Comparison of ENCODE assay signal across 9 mouse cellular contexts in genomic region chr1:134381795-134382625, GRCm38 (mm10). TPM values are rescaled to one million over a fixed set of nuclear protein-coding genes. Genes with fewer than 3 reads are reported as not detected.
DNase-seq lines count a peak whose midpoint lies in the region; ATAC-seq lines count a peak whose summit lies in the region.
"Had no signal": no experiment of that assay in that cellular context is flagged by ENCODE, and none has a peak within 500 bp of the region (broad histone marks: within the 10 kb centered on the region; RNA-seq: fewer than 3 reads in every experiment).

No protein-coding gene starts in this region.

- H3K27ac ChIP-seq in forebrain, embryonic 15.5 days (replicated peaks), result no peak overlapping the region
- peak overlapping the region; percentile 11 for H3K27ac ChIP-seq in intestine, embryonic 16.5 days (ENCODE audit: low read length)

- H3K9me3 ChIP-seq in forebrain, embryonic 15.5 days, result no peaks in the 10 kb centered on the region
- H3K9me3 ChIP-seq in intestine, embryonic 16.5 days (ENCODE audit: control insufficient read depth, low read length), result no peaks in the 10 kb centered on the region

- peak overlapping the region; percentile 25 for H3K4me2 ChIP-seq in forebrain, embryonic 15.5 days (replicated peaks)
- peak overlapping the region; percentile 48 for H3K4me2 ChIP-seq in intestine, embryonic 16.5 days (ENCODE audit: low read depth, low read length)

- no peak overlapping the region for H3K9ac ChIP-seq in forebrain, embryonic 15.5 days (replicated peaks)
- peak overlapping the region; percentile 46 for H3K9ac ChIP-seq in intestine, embryonic 16.5 days (ENCODE audit: low read depth, low read length)

- 14% methylated on average over 19 of the region's 19 CpGs for WGBS in forebrain, embryonic 15.5 days
- 3% methylated on average over 19 of the region's 19 CpGs for WGBS in intestine, embryonic 16.5 days

- DNase-seq in right cerebral cortex, adult 18-20 months, result peak; percentile 34
- DNase-seq in right cerebral cortex, postnatal 4 days, result no peak
- DNase-seq in c-Kit-positive CD71-positive TER-119-positive erythroid progenitor cells, embryonic 14.5 days (ENCODE audit: low spot score), result no peak
- no peak for DNase-seq in spleen, postnatal 36 days (ENCODE audit: low spot score in 2 of 2)
- DNase-seq in thymus, postnatal 0 days (ENCODE audit: low spot score), result no peak

- H3K4me1 ChIP-seq in forebrain, embryonic 15.5 days, result no peaks in the 10 kb centered on the region
- 0 out of 2 replicates have a peak, but pooled peaks cover 6% of the 10 kb centered on the region for H3K4me1 ChIP-seq in intestine, embryonic 16.5 days (ENCODE audit: control insufficient read depth, insufficient read depth, low read length)

- ATAC-seq in forebrain, embryonic 15.5 days (replicated peaks), result no peak
- ATAC-seq in intestine, embryonic 16.5 days, result 0 out of 2 replicates have a peak, but pooled peaks have one; percentile 21
- ATAC-seq in megakaryocyte-erythroid progenitor cell, adult 5-6 weeks (replicated peaks; ENCODE audit: low FRiP score, low TSS enrichment, poor library complexity, severe bottlenecking), result peak; percentile 61; the same call in 1 of the 2 replicates

- H3K27me3 ChIP-seq in forebrain, embryonic 15.5 days, result no peaks in the 10 kb centered on the region
- H3K27me3 ChIP-seq in intestine, embryonic 16.5 days (replicated peaks; ENCODE audit: control insufficient read depth, insufficient read depth, low read length), result no peaks in the 10 kb centered on the region

- H3K36me3 ChIP-seq in forebrain, embryonic 15.5 days, result no peaks in the 10 kb centered on the region
- H3K36me3 ChIP-seq in intestine, embryonic 16.5 days (ENCODE audit: control insufficient read depth, insufficient read depth, low read length), result no peaks in the 10 kb centered on the region

- H3K4me3 ChIP-seq in forebrain, embryonic 15.5 days, result peak overlapping the region; percentile 20
- H3K4me3 ChIP-seq in intestine, embryonic 16.5 days (ENCODE audit: low read length), result peak overlapping the region; percentile 30

RNA-seq across cellular contexts. Expression of gene 4933406M09Rik, which starts 3.7 kb away (rescaled TPM):
- not detected in 2 replicates for polyA plus RNA-seq in forebrain, embryonic 15.5 days (2015; fragmentation: Nextera tagmentation; extraction: Ambion mirVana)
- 0.07 TPM in 1 of 2 replicates, not detected in the other for polyA plus RNA-seq in intestine, embryonic 16.5 days (2015; fragmentation: Nextera tagmentation; extraction: Ambion mirVana)
- not detected in 2 replicates for total RNA-seq in megakaryocyte-erythroid progenitor cell, adult 5-6 weeks (2014; fragmentation: Nextera tagmentation)
- not detected in 2 replicates for total RNA-seq in megakaryocyte-erythroid progenitor cell, adult 5-6 weeks (2017)
- not detected in 2 replicates for polyA plus RNA-seq in thymus, postnatal 0 days (2015; fragmentation: Nextera tagmentation; extraction: Ambion mirVana)
- total RNA-seq: left cerebral cortex, postnatal 10 days had no signal

RNA-seq across cellular contexts. Expression of gene Tmem183a, which starts 20.2 kb away (rescaled TPM):
- polyA plus RNA-seq in forebrain, embryonic 15.5 days (2015; fragmentation: Nextera tagmentation; extraction: Ambion mirVana), result 139 and 150 TPM in 2 replicates
- polyA plus RNA-seq in intestine, embryonic 16.5 days (2015; fragmentation: Nextera tagmentation; extraction: Ambion mirVana), result 84.9 and 88.6 TPM in 2 replicates
- 48.8 and 72.3 TPM in 2 replicates for total RNA-seq in megakaryocyte-erythroid progenitor cell, adult 5-6 weeks (2014; fragmentation: Nextera tagmentation)
- total RNA-seq in megakaryocyte-erythroid progenitor cell, adult 5-6 weeks (2017), result 51.4 and 57.0 TPM in 2 replicates
- 58.0 and 64.3 TPM in 2 replicates for polyA plus RNA-seq in thymus, postnatal 0 days (2015; fragmentation: Nextera tagmentation; extraction: Ambion mirVana)

RNA-seq across cellular contexts. Expression of gene Cyb5r1, which starts 23.3 kb away (rescaled TPM):
- 19.4 and 21.7 TPM in 2 replicates for polyA plus RNA-seq in forebrain, embryonic 15.5 days (2015; fragmentation: Nextera tagmentation; extraction: Ambion mirVana)
- polyA plus RNA-seq in intestine, embryonic 16.5 days (2015; fragmentation: Nextera tagmentation; extraction: Ambion mirVana), result 32.3 and 38.6 TPM in 2 replicates
- 33.0 and 38.9 TPM in 2 replicates for total RNA-seq in megakaryocyte-erythroid progenitor cell, adult 5-6 weeks (2014; fragmentation: Nextera tagmentation)
- total RNA-seq in megakaryocyte-erythroid progenitor cell, adult 5-6 weeks (2017), result 16.3 and 24.8 TPM in 2 replicates
- 13.4 and 20.4 TPM in 2 replicates for polyA plus RNA-seq in thymus, postnatal 0 days (2015; fragmentation: Nextera tagmentation; extraction: Ambion mirVana)

RNA-seq across cellular contexts. Expression of gene Adipor1, which starts 33.2 kb away (rescaled TPM):
- polyA plus RNA-seq in forebrain, embryonic 15.5 days (2015; fragmentation: Nextera tagmentation; extraction: Ambion mirVana), result 62.6 and 63.4 TPM in 2 replicates
- 78.7 and 82.8 TPM in 2 replicates for polyA plus RNA-seq in intestine, embryonic 16.5 days (2015; fragmentation: Nextera tagmentation; extraction: Ambion mirVana)
- 42.2 and 56.1 TPM in 2 replicates for total RNA-seq in megakaryocyte-erythroid progenitor cell, adult 5-6 weeks (2014; fragmentation: Nextera tagmentation)
- total RNA-seq in megakaryocyte-erythroid progenitor cell, adult 5-6 weeks (2017), result 33.3 and 37.5 TPM in 2 replicates
- 65.8 and 67.9 TPM in 2 replicates for polyA plus RNA-seq in thymus, postnatal 0 days (2015; fragmentation: Nextera tagmentation; extraction: Ambion mirVana)

RNA-seq across cellular contexts. Expression of gene Ppfia4, which starts 49.3 kb away (rescaled TPM):
- 9.3 and 11.3 TPM in 2 replicates for polyA plus RNA-seq in forebrain, embryonic 15.5 days (2015; fragmentation: Nextera tagmentation; extraction: Ambion mirVana)
- polyA plus RNA-seq in intestine, embryonic 16.5 days (2015; fragmentation: Nextera tagmentation; extraction: Ambion mirVana), result 4.6 and 4.7 TPM in 2 replicates
- total RNA-seq in megakaryocyte-erythroid progenitor cell, adult 5-6 weeks (2014; fragmentation: Nextera tagmentation), result 0.32 and 1.1 TPM in 2 replicates
- total RNA-seq in megakaryocyte-erythroid progenitor cell, adult 5-6 weeks (2017), result 1.1 and 1.6 TPM in 2 replicates
- polyA plus RNA-seq in thymus, postnatal 0 days (2015; fragmentation: Nextera tagmentation; extraction: Ambion mirVana), result 2.1 and 3.2 TPM in 2 replicates
